Mouse (Mus musculus): ENCODE results near the gene Phospho1.

DNA sequence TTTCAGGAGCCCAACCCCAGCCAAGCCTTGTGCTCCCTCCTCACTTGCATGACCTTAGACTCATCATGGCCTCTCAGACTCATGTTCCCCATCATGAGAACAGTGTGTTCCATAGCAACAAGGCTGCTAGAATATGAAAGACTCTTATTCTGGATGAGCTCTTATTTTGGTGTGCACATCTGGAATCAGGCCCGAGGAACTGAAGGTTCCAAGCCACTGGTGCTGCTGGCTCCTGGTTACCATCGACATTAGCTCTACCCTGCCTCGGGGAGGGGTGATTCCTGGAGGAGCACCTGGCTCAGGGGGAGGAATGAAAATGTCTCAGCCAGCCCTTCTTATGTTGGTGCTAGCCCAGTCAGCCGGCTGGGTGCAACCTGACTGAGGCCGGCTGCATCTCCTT is 9.4 kb upstream of the Phospho1 start:
- TF ChIP-seq POLR2A (IDR thresholded peaks at IDR 0.05; ENCODE audit: insufficient read length, low read depth) = no peak
- no peak for TF ChIP-seq USF1 (IDR thresholded peaks at IDR 0.05; ENCODE audit: low read depth)
- TF ChIP-seq POLR2AphosphoS2 (IDR thresholded peaks at IDR 0.05; ENCODE audit: insufficient read length, low read depth) = no peak
- TF ChIP-seq TCF3 (IDR thresholded peaks at IDR 0.05; ENCODE audit: insufficient read length, low read depth) = no peak
- TF ChIP-seq SRF (IDR thresholded peaks at IDR 0.05; ENCODE audit: control insufficient read depth, insufficient read length, low read depth) = no peak
- no peak for TF ChIP-seq MYOG (IDR thresholded peaks at IDR 0.05; ENCODE audit: control insufficient read depth in 1 of 3, insufficient read depth in 1 of 3, insufficient read length in 2 of 3, low read depth in 2 of 3)
- TF ChIP-seq E2F4 (IDR thresholded peaks at IDR 0.05; ENCODE audit: insufficient read depth) = no peak
- no peak for TF ChIP-seq TCF12 (IDR thresholded peaks at IDR 0.05; ENCODE audit: insufficient read depth, poor library complexity, severe bottlenecking)
- no peak for TF ChIP-seq REST (IDR thresholded peaks at IDR 0.05; ENCODE audit: insufficient read depth, insufficient read length)
- no peak for TF ChIP-seq MAX (IDR thresholded peaks at IDR 0.05; ENCODE audit: low read depth)
- no peak for TF ChIP-seq CEBPB (IDR thresholded peaks at IDR 0.05; ENCODE audit: insufficient read depth, poor library complexity, severe bottlenecking)
- no peak for TF ChIP-seq MYOD1 (IDR thresholded peaks at IDR 0.05; ENCODE audit: control insufficient read depth in 1 of 3, insufficient read length in 2 of 3, low read depth in 2 of 3)
